Mouse (Mus musculus) spleen, adult 18-20 months (tissue): ENCODE measurements around the gene Pknox2.

Source experiments
- DNase-seq, 2 experiments: peaks; one replicate each; pipeline ENCODE4 v3.0.0; 2022; ENCODE audit warnings: mixed read lengths in 2 of 2

Gene Pknox2

DNA sequence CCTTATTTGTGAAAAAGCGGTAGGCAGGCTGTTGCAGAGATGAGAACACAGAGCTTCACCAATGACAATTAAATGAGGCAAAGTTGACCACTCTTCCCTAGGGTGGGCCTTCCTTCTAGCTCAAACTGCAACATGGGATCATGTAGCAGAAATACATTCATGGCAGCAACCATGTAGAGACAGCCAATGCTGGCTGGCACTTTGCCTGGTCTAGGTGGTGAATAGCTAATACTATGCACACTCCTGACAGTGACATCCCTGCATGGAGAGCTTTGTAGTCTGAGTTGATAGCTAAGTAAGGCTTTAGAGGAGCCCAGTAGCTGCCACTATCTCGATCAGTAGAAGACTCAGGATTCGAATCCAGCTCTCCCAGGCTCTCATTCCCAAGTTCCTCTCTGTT lies 48.6 kb downstream of the Pknox2 start:
- no peak for DNase-seq

DNA sequence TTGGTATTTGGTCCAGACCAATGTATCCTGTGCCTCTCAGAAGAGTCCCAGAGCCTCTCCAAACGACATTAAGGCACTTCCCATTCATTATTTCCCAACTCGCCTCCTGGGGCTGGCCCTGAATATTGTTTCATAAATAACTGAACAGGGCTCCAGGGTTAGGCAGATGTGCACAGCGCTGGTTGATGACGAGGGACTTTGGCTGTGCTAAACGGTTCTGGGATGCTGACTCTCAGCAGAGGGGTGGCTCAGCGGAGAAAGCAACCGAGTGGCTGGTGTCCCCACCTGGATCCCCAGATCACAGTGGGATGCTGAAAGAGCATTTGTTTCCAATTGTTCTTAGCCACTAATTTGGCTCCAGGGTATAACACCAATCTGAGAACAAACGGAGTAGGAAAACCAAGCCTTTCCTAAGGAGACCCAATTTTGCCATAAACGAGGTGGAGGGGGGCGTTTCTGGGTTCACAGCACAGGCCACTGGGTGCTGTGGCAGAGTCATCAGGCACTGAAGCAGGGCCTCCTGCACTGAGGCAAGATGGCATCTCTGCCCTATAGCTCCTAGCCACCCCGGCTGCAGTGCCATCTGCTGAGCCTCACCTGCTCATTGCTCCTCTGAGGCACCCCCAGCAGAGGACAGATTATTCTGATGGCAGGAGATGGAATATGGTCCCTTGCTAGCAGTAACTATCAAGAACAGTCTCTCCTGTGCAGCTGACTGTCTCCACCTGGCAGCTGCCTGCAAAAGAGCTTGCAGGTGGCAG lies 52.8 kb downstream of the Pknox2 start:
- DNase-seq: no peak

DNA sequence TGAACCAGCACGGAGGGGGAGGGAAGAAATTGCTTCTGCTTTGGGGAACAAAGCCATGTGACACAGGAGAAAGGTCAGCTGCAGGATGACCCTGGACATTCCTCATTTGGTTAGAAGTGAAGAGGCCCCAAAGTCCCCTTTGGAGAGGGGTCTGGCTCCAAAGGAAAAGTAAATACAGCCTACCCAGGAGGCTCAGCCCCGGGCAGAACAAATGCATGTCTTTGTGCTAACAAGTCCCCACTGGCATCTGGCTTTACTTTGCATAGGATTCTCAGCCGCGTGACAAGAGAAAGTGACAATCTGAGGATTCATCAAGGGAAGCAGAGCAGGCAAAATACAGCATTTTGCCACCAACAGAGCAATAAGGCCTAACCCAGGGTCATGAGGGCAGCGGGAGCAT lies 54.1 kb downstream of the Pknox2 start:
- DNase-seq: no peak

DNA sequence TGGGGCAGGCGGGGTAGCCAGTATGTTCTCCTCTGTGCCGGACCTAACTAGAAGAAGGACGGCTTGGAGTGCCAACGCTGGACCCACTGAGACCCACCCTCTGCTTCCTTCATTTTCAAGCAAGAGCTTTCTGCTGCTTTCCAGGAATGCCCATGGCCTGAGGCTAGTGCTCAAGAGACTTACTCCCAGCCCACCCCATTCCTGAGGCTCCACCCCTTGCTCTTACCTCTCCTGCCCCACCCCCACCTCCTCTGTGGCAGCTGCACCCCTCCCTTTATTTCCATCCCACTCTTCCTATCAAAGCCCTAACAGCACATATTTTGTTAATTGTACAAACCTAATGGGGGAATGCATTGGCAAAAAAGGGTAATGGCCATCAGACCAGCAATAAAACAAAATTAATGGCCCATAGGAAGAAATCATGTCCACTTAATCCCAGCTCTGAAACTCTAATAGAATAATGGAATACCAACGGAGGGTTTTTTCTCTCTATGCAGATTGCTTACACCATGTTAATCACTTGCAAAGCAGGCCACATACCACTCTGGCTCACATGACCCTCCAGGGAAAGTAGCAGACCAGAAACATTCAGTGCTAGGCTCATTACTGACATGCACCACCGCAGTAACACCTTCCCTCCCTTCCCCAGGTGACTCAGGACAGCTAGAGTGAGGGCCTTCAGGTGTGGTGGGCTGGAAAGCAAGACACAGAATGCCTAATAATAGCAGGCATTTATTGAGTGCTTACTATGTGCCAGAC lies 57.1 kb downstream of the Pknox2 start:
- no peak for DNase-seq

DNA sequence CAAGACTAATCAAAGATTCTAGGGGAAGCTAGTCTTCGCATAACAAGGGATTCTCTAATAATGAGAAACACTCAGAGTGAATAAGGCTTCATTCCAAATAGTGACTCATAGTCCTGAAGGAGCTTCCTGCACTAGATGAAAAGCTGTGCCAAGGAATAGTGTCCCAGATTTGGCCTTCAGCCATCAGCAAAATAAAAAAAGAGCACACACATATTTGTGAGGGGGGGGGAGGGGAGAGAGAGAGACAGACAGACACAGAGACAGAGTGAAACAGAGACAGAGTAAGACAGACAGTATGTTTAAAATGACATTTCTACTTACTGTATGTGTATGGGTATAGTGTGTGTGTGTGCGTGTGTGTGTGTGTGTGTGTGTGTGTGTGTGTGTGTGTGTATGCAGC lies 61.8 kb downstream of the Pknox2 start:
- no peak for DNase-seq

DNA sequence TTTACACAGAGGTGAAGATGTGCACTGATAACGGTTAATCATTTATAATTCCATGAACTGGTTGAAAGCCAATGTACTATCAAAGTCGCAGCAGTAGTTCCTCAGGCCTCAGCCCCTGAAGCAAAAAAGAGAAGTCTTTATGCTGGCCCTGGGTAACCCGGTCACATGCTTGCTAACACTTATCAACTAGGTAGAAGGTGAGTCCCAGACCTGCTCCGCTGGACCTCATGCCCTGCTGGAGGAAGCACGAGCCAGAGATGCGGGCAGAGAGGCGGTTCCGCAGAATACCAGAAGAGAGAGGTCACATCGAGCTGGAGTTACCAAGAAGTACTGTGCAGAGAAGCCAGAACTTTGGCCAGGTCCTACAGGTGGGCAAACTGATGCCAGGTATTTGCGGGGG lies 65.0 kb downstream of the Pknox2 start:
- no peak for DNase-seq

DNA sequence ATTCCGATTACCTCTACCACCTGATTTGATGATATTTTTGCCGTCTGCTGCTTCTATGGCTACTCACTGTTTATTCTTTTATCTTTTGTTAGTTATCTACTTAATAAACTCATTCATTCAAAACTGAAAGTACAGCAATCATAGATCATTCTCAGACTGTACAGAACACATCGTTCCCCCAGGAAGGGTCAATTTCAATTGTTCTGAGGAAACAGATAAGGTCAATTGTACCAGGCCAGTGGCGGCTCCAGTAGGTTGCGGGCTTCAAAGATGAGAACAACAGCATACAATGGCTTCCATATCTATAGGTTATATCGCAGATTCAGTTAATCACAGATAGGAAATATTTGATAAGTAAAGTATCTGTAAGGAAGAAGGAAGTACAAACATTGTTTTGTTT lies 66.9 kb downstream of the Pknox2 start:
- no peak for DNase-seq

DNA sequence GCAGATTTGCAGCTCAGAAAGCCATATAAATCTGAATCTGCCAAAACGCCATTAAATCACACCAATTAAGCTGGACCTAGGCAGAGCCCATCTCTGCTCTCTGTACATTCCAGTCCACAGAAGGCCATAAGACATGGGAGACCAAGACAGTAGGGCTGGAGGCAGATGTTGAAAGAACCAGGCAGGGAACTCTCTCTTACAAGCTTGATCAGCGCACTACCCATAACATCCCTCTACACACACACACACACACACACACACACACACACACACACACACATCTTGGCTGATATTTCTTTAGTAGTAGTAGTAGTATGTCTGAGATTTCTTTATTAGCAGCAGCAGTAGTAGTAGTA lies 70.2 kb downstream of the Pknox2 start:
- no peak for DNase-seq

DNA sequence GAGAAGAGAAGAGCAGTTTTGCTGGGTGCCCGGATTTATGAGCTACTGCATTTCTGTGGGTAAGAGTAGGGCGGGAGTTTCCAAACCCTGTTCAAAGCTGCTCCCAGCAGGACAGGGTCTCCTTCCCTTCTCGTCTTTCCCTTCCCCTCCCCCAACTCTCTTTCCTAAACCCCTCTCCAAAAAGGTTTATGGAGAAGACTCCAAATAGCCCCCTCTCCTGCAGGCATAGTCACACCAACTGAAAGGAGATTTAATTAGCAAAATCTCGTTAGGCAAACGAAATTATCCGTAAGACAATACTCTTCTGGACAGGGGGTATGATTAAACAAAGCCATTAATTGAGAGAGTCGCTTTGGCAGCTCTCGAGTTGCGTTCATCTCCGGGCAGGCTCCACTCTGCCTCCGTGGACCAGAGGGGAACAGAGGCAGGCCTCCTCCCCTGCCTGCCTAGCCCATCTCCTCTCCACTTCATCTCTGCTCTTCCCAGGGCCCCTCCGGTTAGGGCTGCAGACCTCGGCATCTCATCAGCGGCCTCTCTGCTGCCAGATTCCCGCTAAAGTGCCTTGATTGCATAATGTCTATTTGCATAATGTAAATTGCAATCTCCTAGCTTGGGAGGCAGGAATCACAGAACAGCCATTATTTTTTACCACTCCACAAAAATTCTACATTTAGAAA lies 70.7 kb downstream of the Pknox2 start:
- no peak for DNase-seq

DNA sequence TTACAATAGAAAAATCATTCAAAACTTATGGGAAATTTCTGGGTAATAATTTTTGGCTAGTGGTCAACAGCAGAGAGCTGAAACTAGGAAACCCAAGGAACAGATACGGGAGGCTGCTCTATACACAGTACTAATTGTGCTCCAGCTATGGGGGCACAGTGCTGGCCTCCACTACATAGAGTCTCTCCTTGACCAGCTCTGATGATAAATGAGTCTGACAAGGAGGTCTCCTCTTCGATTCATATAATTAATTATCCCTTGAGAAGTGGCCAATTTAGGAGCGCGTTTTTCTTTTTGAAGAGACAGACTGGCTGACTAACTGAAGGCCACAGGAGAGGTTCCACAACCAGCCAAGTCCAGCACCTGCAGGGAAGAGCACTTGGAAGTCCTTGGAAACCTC lies 71.3 kb downstream of the Pknox2 start:
- DNase-seq: no peak

DNA sequence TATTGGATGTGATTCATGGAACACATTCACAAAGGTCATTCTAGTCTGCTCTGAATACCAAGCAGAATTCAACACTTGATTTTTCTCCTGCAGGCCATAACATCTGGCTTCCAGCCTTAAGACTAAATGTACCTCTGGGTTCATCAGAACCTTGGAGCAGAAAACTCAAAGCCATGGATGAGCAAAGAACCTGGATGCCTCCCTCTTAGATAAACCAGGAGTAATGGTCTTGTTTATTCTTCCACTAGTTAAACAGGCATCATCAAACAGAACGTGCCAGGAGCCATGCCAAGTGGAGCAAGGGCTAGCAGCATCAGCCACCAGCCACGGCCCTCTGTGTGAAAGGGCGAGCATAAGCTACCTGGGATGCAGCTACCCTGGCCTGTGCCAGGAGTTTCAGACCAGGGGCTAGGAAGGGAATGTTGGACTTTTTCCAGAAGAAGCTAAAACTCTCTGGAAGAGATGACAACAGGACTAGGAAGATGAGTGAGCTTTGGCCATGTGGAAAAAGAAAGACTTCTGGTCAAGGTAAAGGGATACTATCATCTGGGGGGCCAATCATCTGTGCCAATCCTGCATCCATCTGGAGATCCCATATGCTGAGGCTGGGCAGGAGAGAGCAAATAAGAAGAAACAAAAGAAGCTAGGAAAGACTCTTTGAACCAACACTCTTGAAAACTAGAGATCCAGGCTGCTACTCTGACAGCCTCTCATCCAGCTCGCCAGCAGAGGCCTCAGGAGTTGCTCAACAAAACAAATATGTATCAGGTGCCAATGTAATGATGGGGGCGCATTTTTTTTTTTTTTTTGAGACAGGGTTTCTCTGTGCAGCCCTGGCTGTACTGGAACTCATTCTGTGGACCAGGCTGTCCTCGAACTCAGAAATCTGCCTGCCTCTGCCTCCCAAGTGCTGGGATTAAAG lies 77.6 kb downstream of the Pknox2 start:
- DNase-seq: no peak

DNA sequence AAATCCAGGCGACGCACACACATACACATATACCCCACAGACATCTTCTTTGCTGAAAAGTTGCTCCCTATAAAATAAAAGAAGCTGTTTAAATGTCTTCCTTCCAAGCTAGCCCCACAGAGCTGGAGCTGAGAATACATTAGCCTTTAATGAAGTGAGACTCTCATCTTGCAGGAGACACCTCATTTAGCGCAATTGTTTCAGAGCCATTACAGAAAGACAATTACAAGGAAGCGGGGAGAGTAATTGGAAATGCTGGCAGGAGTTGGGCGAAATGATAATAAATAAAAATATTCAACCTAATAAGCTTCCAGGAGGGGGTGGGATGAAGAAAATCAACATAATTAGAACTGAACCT lies 79.8 kb downstream of the Pknox2 start:
- no peak for DNase-seq

DNA sequence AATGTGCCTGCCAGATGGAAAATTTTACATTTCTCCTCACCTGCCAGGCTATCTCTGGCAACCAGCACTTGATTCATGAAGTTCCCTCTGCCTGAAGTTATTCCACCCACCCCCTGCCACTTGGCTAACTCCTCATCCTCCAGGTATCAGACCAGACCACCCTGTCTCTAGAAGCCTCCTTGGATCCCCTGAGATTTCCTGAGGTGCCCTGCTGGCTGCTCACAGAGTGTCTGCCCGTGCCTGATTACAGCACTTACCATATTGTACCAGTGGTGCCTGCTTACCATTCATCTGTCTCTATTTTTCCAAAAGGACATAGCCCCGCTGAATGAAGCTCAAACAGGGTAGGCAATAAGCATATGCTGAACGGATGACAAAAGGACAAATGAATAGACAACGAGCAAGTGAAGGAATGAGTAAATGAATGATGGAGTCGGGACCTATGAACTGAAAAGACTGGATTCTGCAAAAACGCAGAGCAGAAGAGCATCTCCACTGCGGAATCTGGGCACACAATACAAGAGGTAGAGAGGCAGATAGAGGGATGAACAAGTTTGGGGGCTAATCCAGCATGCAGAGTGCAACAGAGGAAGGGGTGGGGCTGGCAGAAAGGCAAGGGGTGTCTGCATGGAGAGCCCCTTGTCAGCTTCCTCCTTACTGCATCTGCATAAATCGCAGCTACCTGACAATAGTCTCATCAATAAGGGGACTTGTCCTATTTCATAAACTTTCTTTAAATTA lies 80.3 kb downstream of the Pknox2 start:
- no peak for DNase-seq

DNA sequence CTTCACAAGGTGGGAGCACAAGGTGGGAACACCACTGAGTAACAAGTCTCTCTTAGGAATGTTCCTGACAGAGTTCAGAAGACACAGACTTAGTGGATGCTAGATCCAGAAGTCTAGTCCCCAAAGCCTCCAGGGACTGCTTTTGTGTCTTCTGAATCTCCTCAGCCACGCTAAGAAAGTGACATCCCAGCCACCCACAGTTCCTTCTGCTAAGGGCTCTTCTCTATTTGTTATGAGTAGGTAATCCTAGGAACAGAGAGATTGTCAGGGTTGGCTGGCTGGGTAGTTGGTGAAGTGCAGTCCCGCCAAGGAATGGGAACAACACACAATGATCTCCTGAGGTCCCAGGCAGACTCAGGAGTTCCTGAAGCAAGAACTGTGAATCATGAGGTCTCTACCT lies 85.6 kb downstream of the Pknox2 start:
- no peak for DNase-seq

DNA sequence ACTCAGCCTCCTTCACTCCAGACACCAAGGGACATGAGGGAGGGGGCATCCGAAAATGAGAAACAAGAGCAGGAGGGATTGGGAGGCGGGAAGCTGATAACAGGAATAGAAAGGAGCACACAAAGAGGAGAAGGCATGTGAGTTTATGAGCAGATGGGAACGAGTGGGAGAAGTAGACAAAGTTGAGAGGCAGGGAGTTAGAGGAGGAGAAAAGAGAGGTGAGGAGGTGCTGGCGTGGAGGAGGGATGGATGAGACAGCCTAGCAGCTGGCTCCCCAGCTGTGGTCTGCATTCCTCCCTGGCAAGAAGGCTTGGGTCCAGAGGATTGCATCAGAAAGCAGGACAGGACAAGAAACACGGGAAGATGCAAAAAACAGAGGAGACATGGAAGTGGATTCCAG lies 92.5 kb downstream of the Pknox2 start:
- no peak for DNase-seq

DNA sequence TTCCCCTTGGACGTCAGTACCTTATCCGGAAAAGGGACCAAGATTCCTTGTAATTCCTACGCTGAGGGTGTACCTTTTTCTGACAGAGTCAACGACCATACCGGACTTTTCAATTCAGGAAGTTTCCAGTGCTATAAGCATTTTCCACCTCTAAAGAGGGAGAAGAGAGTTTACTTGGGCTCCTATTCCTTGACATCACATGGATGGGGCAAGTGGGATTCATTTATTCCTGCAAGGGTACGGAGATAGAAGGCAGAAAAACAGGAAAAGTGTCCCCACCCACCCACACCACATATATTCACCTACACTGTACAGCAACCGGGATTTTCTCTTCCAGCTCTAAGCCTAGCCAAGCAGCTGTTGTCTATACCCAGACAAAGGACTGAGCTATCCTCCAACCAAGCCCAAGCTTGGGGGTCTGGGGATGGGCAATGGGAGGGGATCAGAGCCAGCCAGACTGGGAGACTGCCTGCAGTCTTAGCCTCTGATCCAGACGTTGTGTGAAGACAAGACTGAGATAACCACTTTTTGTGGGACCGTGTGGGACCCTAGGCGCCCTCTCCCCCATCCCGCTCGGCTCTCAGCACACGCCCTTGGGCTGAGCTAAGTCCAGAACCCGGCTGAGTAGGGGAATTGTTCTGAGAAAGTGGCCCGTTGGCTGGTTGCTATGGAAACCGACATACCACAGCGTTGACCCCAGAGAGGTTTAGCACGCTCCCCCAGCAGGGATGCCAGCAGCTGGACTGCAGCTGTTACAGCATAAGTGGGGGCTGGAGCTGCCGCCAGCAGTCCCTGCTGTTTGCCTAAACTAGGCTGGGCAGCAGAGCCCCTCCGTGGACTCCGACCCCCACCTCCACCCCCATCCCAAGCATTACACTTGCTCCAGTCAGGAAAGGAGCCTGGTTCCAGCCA lies 93.3 kb downstream of the Pknox2 start:
- DNase-seq: peak in 1 of 2 experiments; percentile 7

DNA sequence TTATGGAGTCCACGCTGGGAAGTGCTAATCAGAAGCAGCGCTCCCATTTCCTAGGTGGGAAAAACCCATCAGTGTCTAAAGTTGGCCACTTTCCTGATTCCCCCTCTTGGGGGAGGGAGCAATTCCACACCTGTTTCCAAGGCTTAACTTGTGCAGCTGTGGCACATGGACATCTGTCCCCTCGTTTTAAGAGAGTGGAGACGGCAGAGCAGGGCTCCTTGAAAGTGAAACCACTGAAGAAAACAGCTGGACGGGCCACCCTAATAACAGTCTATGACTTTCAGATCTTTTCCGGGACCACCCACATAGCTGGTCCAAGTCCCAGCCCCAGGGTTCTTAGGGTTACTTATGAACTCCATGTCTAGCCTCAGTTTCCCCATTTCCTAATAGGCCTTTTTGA lies 94.2 kb downstream of the Pknox2 start:
- DNase-seq: no peak

DNA sequence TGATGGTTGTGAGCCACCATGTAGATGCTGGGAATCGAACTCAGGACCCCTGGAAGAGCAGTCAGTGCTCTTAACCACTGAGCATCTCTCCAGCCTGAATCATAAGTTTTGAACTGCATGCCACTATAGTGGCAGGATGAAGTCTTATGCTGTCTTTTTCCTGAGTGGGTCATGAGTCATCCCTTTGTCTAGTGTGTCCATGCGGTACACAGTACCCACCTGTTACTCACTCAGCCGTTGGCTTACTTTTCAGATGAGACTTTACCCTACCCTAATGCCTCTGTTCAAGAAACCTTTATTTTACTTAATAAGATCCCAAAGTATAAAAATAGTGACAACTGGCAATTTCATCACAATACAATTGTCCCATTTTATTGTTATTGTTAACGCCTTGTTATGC lies 95.5 kb downstream of the Pknox2 start:
- no peak for DNase-seq

DNA sequence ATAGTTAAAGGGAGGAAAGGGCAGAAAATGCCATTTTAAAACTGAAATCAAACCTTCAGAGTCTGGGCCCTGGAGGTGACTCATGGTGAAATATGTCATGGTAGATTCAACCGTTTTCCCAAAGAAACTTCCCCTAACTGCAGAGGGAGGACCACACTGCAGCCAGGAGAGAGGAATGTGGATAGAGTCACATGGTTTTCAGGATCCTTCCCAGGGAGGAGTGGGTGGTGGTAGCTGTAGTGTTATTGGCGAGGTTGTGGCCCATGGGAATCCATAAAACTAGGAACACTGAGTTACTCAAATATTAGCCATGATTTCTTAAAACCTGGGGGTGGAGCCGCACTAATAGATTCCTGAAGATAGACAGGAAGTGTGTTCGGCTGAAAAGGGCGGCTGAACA lies 99.7 kb downstream of the Pknox2 start:
- DNase-seq: no peak

DNA sequence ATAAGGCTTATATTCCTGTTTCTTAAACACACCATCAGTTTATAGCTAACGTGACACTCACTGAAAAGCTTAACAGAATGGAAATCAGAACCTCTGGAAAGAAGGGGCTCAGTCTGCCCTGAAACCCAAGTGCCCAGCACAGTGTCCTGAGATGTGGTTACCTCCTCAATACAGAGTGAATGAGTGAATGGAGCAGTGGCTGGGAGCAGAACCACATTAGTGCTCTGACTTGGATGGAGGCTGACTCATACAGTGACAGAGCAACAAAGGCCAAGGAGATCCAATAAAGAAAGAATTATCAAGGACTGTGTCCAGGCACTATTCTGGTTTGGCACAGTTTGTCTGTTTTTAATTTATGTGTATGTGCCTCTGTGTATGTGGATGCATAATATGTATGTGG lies 101.3 kb downstream of the Pknox2 start:
- DNase-seq: no peak

DNA sequence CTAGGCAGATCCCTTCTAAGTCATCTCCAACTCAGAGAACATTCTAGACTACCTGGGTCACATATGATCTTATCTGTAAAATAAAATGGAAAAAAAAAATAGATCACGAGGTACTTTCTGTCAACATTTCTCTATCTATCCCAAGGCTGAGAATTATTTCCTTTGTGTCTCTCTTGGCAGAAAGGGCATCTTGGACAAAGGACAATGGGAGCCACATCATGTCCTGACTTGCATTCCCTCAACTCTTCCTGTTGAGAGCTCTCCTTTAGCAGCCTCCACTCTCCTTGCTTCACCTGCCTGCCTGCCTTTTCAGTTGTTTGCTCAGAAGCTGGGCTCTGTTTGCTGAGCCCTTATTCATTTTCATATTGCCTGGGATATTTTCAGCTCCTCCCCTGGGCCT lies 103.0 kb downstream of the Pknox2 start:
- DNase-seq: no peak
